Mouse (Mus musculus) kidney, postnatal 10 days (tissue): ENCODE measurements around the gene Tspan31.
A peak's percentile ranks its signal among the peaks of the same experiment; 100 is the strongest.

ENCODE experiments used
- DNase-seq: peaks from one replicate; pipeline ENCODE4 v3.0.0; 2021; ENCODE audit warnings: mixed read lengths

Tspan31 gene

DNA sequence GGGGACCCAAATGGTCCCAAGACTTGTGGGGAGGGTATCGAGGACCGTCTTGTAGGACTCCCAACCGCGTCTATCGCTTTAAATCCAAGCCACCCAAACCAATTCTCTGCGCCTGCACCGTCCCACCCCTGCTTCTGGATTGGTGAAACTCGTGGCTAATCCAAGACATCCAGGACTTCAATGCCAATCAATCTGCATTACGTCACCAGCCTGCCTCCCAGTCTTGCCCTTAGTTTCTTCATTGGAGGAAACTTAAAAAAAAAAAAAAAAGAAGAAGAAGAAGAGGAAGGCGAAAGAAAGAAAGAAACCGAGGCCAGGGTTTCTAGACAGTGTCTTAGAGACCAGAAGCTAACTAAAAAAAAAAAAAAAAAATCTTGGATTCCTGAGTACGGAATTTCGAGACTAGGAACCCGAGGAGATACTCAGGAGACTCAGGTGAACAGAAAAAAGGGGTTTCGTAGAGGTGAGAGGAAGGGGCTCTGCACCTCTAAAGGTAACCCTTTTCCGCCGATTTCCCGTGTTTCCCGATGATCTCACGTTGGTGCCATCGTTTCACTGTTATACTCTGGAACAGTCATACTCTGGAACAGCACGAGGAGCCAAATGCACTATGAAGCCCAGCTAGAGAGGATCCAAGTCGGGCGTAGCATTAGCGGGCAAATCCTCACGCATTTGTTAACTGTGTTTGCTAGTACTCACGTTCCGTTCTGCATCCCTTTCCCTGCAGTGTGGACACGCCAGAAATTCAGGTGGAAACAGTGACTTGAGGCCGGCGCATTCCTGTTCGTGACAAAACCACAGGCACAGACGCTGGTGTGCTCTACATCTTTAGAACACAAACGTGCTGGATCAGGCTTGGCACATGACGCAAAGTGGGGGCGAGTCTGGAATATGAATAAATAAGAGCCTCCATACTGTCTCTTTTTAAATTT, at the start of gene Tspan31:
Gene Tspan31, minus strand, starts transcription at position 75 of the 932 bp plus-strand sequence.
- DNase-seq: peak; percentile 94

DNA sequence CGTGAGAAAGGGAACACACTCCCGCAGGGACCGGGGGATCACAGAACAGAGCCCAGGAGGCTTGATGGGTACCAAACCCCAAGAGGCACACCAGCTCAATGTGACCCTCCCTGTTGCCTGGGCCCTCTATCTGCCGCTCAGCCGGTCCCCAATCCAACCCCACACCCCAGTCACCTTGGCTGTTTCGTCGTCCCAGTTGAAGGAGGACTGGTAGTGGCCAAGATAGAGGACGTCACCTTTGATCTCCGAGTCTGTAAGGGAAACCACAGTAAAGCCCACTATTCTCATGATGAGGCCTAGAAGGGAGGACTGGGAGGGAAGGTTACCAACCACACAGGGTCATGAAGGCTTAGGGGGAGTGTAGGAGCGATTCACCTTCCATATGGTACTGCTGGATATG, 49.2 kb upstream of the Tspan31 start:
- DNase-seq: no peak

DNA sequence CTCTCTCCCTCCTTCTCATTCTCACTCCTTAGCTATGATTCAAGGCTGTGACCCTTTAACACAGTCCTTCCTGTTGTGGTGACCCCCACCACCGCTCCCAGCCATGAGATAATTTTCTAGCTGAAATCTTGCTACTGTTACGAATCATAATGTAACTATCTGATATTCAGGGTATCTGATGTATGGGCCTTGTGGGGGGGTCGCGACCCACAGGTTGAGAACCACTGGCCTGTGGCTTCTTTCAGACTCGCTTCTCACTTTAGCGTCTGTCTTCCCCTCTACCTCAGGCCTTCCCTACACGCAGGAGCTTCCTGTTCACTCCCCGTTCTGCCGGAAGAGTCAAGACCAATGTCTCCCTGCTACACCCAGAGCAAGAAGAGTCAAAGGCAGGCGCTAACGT, 48.4 kb upstream of the Tspan31 start:
- DNase-seq: no peak

DNA sequence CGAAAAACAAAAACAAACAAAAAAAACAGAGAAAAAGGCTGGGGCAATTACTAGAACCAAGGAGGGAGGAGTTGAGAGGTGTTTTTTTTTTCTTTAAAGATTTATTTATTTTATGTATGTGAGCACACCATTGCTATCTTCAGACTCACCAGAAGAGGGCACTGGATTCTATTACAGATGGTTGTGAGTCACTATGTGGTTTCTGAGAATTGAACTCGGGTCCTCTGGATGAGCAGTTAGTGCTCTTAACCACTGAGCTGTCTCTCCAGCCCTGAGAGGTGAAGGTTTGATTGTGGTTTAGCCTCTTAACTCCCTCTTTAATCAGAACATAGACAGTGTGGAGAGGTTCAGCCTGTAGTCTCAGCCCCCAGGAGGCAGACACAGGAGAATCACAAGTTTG, 45.0 kb upstream of the Tspan31 start:
- DNase-seq: no peak

DNA sequence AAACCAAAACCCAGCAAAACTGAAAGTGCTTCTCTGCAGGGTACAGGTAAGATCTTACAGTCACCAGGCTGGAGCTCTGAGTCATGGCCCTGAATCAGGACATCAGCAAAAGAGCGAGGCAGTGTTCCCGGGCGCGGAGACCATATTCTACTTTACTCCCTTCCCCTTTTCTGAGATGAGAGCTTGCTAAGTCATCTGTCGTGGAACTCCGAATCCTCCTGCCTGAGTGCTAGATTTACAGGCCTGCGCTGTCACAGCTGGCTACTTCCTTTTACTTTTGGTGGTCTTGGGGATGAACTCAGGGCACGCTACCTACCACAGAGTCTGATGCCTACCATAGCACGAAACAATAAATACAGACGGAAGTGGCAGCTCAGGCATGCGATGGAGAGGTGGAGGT, 44.3 kb upstream of the Tspan31 start:
- no peak for DNase-seq

DNA sequence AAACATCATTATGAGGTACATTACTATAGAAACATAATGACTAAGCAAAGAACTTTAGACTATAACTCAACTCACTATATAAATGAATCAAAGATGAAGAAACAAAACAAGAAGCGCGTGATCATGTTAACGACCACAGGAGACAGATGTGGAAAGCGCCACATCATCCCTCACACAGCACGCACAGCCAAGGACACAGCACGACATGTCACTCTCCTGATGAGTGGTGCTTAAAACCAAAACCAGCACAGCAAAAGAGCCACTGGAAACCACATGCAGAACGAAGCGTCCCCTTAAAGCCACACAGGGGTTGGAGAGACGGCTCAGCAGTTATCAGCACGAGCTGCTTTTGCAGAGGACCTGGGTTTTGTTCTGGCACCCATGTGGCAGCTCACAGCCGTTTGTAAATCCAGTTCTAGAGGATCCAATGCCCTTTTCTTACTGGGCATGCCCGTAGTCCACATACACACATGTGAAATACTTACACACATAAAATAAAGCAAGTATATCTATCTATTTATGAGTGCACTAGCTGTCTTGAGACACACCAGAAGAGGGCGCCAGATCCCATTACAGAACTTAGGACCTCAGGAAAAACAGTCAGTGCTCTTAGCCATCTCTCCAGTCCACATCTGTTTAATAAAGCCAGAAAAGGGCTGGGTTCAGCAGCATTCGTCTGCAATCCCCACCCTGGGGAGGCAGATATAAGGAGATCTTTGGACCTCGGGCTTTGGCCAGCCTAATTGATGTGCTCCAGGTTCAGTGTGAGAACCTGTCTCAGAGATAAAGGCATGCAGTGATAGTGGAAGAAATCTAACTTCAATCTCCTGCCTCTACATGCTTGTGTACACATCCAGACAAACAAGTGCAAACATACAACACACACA, 41.2 kb upstream of the Tspan31 start:
- no peak for DNase-seq

DNA sequence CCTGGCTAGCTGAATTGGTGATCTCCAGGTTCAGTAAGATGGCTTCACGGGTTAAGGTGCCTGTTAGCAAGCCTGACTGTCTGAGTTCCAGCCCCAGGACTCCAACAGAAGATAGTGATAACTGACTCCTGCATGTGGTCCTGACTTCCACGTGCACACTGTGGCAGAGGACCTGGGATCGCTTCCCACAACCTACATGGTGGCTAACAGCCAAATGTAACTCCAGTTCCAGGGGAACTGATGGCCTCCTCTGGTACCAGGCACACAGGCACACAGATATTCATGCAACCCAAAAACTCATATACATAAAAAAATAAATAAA, 38.2 kb upstream of the Tspan31 start:
- DNase-seq: no peak

DNA sequence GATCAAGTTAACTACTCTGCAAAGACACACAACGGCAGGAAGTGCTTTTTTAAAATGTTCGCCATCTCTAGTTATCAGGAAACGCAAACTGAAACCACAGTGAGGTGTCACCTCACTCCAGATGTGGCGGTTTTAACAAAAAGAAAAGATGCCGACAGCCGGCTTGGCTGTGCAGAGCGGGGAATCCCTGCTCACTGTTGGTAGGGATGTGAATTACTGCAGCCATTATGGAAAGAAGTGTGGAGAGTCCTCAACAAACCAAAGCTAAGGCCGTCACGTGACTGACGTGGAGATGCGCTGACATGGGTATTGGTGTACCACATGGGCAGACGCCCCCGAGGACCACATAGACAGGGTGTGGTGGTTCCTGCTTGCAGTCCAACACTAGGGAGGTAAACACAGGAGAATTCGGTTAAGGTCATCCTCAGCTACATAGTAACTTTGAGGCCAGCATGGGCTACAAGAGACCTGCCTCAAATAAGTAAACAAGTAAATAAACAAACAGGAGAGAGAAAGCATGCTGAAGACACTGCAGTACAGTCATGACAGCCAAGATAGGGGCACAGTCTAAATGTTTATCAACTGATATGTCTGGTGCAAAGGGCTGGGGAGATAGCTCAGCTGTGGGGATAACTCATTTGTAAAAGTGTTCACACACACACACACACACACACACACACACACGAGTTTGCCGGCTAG, 37.6 kb upstream of the Tspan31 start:
- no peak for DNase-seq

DNA sequence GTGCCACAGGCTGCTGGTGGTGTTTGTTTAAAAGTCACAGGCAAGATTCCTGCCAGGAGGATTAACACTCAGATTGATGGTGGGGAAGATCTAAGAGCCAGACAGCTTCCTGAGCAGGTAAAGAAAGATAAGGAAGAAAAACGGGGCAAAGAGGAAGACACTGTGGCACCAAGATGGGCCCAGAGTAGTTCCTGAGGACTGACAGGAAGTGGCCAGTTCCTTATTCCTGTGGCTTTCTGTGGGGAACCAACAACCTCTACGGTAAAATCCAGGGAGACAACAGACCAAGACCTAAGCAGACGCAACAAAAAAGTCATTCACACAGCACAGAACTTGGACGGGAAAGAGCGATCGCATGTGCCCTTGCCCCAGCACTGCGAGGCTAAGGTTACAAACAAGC, 33.6 kb upstream of the Tspan31 start:
- DNase-seq: no peak

DNA sequence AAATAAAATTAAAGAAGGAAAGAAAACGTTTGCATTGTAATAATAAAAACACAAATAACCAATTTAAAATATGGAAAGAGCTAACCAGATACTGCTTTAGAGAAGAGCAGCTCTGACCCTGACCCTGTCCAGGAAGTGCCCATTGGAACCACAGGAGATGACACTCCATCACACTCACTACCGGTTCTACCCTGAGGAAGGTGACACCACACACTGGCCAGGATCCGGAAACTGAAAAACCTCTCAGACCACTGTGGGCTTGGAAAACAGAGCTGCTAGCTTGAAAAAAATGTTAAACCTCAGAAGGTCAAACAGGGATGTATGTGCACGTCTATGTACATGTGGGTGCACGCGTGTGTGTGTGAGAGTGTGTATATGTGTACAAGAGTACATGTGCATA, 31.1 kb upstream of the Tspan31 start:
- no peak for DNase-seq

DNA sequence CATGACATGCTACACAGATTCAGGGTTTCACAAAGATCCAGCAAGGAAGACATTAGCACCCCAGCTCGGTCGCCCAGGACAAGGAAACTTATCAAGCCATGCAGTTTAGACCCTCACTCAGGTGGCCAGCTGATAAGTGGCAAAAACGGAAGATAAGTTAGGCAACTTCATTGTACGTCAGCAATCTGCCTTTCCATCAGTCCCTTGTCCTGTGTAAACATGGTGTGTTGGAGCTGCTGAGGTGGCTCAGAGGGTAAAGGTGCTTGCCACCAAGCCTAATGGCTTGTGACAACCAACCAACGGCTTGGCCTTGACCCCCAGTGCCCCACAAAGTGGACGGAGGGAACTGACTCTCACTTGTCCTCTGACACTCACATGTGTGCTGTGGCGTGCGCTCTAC, 30.4 kb upstream of the Tspan31 start:
- DNase-seq: no peak

DNA sequence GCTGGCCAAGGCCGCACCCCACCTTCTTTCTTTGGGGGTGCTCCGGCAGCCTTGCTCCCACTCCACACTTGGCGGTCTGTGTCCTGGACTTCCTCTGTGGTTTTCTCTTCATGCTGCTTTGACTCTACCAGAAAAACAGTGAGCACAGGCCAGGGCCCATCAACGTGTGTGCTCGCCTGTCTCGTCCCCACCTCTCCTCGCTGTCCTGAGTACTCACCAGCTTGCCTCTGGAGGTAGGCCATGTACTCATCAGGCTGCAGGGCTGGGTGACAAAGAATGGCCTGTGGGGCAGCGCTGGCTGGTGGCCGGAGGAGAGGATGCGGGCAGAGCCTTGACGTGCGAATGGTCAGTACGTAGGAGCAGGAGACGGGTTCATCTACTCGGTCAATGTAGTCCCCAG, 29.8 kb upstream of the Tspan31 start:
- no peak for DNase-seq

DNA sequence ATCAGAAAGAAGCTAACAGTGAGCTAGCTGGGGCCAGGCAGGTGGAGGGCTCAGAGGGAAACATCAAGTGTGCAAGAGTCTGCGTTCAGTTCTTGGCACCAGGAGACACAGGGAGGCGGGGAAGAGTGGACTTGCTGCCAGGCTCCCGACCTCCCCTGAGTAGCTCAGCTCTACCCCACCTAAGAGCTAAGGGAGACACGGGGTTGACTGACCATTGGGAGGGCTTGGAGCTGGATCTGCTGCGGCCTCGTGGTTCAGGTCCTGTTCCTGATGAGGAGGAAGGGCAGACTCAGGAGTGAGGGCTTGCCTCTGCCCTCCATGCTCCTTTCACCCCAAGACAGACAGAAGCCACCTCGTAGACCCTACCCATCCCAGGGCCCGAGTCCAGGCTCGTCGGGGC, 29.1 kb upstream of the Tspan31 start:
- DNase-seq: no peak

DNA sequence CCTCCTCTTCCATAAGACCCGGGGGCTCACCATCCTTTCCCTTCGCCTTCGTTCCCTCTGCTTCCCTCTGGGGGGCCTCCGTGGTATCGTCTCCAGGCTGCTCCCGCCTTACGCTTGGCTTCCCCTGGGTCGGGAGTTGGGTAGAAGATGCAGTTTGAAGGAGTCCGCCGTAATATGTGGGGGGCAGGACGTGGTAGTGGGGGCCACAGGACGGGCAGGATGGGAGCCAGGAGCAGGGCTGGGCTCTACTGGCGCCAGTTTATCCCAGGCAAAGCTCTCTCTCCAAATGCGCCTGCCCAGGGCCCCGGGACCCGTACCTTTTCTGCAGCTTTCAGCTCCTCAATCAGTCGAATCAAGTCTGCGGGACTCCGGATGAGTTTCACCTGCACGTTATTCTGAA, 28.4 kb upstream of the Tspan31 start:
- DNase-seq: no peak

DNA sequence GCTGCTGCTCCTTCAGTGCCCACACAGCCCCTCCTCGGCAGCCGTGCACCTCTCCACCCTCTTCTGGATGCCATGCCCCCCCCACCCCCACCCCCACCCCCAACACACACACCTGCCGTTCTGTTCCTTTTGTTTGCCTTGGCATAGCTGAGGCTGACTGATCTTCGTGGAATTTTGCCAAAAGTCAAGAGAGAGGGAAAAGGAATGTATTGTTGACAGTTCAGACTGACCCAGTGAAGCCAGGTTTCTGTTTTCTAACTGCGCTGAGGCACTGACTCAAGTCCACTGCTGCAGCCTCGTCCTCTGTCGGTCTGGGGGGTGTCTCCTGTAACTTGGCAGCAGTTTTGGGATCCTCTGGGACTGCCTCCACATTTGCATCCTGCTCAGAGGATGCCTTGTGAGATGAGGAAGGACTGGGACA, 24.3 kb upstream of the Tspan31 start:
- DNase-seq: no peak

DNA sequence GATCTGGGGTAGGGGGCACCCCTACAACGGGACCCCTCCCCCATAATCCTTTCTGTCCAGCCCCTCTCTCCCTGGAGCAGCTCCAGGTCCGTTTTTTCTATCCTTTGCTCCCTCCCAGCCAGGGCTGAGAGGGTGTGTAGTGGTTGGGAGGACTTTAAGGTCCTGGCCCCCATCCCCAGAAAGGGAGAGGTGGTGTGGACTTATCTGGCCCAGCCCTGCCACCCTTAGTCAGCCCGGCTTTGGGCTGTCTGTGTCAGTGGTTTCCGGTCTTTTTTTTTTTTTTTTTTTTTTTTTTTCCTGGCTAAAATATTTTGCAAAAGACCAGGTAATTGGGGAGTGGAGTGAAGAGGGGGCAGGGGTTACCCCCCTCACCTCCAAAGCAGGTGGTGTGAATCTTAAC, 22.7 kb upstream of the Tspan31 start:
- DNase-seq: no peak

DNA sequence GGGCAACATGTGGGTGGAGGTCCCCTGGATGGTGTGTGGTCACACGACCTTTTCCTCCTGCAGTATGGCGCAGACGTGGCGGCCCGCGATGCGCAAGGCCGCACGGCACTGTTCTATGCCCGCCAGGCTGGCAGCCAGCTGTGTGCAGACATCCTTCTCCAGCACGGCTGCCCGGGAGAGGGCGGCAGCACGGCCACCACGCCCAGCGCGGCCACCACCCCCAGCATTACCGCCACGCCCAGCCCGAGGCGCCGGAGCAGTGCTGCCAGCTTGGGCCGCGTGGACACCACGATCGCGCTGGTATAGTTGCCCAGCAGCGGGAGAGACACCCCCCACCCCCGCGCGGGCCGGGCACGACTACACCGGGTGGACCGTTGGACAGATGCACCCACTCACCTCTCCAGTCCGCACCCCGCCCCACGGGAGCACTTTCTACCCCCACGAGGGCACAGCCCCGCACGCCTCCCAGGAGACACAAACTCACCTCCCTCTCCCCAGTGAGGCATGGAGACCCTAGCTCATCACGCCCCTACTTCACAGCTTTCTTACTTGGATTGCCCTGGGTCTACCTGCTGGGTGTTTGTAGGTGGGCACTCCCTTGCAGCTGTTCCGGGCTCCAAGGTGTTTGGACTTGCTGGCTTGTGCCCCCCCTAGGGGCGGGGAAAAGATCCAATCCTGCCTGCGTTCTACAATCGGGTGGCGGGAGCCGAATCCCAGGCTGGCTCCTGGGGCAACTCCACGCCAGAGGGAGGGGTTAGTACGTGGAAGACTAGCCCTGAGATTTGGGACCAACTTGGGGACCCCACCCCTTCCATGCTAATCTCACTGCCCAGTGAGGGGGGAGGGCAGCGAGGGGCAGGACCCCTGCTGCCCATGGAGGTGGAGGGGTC, 21.7 kb upstream of the Tspan31 start:
- DNase-seq: peak; percentile 38

DNA sequence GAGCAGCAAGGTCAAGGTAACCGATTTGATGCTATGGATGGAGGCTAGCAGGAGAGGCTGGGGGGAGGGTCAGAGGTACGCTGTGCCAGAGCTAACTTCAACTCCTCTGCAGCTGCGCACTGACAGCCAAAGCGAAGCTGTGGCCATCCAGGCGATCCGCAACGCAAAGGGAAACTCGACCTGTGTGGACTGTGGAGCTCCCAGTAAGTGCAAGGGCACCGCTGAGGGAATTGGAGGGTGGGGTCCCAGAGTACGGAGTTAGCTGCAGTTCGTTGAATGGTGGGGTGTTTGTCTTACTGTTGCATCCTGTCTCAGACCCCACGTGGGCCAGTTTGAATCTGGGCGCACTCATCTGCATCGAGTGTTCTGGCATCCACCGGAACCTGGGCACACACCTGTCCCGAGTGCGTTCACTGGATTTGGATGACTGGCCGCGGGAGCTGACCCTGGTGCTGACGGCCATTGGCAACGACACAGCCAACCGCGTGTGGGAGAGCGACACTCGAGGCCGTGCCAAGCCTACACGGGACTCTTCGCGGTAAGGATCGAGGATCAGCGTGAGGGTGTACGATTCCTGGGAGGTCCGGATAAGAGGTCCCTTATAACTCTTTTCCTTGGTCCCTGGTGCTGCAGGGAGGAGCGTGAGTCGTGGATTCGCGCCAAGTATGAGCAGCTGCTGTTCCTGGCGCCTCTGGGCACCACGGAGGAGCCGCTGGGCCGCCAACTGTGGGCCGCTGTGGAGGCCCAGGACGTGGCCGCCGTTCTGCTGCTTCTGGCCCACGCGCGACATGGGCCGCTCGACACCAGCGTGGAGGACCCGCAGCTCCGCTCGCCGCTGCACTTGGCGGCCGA, 20.7 kb upstream of the Tspan31 start:
- peak; percentile 80 for DNase-seq

DNA sequence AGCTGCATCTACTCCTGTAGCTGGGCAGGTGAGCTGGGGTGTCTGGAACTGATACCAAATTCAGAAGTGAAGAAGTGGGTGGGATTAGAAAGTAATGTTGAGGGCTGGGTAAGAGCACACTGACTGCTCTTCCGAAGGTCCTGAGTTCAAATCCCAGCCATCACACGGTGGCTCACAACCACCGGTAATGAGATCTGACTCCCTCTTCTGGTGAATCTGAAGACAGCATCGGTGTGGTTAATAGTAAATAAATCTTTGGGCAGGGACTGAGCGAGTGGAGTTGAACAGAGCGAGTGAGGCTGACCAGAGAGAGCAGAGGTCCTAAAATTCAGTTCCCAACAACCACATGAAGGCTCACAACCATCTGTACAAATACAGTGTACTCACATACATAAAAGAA, 15.6 kb upstream of the Tspan31 start:
- no peak for DNase-seq

DNA sequence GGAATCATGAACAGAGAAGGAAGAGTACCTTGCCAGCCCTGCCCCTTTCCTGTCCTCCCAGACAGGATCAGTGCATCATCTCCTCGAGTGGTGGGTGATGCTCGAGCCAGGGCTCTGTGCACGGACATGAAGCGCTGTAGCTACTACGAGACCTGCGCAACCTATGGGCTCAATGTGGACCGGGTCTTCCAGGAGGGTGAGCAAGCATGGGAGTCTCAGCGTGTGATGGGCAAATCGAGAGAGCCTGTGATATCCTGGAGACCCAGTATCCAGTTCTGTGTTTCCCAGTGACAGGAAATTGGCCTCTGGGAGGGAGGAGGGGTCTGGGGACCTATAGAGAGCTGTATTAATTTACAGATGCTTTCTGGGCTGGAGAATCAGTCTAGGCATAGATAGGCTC, 15.0 kb upstream of the Tspan31 start:
- no peak for DNase-seq

DNA sequence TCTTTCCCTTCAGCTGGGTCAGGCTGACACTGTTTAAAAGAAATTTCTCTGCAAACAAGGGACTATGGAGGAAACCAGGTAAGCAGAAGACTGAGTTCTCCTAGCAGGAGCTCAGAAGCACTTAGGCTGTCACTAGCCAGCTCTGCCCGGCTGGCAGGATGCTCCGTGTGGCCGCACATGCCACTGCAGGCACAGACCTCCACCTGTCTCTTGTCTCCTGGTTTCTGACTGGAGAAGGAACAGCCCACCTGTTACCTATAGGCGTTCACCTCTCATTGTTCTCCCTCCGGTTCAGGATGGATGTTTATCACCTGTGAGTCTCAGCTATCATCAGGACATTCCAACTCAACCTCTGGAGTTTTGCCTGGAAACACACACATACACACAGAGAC, 13.8 kb upstream of the Tspan31 start:
- no peak for DNase-seq
